Mouse (Mus musculus): ENCODE data around the gene Nyap1.

DNA sequence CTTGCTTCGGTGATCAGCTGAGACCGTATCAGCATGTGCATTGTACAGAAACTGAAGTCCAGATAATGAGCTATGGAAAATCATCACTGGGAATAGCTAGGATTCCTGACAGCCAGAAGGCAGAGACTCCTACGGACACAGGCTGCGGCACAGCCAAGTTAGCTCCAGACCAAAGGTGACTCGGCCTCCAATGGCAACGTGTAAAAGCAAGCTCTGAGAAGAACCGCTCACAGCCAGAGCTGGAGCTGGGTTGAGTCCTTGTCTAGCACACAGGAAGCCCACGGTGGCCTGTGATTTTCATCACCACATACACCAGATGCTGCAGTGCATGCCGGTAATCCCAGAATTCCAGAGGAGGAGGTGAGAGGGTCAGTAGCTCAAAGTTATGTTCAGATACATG lies 50.9 kb downstream of the Nyap1 start:
- no peak for TF ChIP-seq CTCF (conservative IDR thresholded peaks at IDR 0.05; ENCODE audit: low read length)
- TF ChIP-seq NANOG (IDR thresholded peaks at IDR 0.05; ENCODE audit: borderline replicate concordance, low read length): no peak
